Mouse (Mus musculus) ES-Bruce4 (cell line): ENCODE results near the gene Usp46.

Experiments used
- CTCF ChIP-seq: IDR thresholded peaks from one replicate; pipeline ENCODE4 v1.8.1; 2011; ENCODE audit warnings: low read depth, low read length
- EP300 ChIP-seq: IDR thresholded peaks from 2 replicates; pipeline ENCODE4 v1.6.1; 2011; ENCODE audit warnings: low read depth, low read length; ENCODE audit not compliant: insufficient read depth
- POLR2A ChIP-seq: IDR thresholded peaks from one replicate; pipeline ENCODE4 v1.8.1; 2011; ENCODE audit warnings: low read length; ENCODE audit not compliant: insufficient read depth

GRCm38 (mm10) chr5:74034177-74034576, 34.1 kb downstream of the Usp46 start:
- TF ChIP-seq EP300 = no peak
- TF ChIP-seq CTCF = no peak
- no peak for TF ChIP-seq POLR2A
